Mouse (Mus musculus): ENCODE results near the gene Pid1. TPM values are rescaled to one million over a fixed set of nuclear protein-coding genes. Genes with fewer than 3 reads are reported as not detected.

Gene Pid1
- total RNA-seq, 2 experiments from 2014 or later, result 7.3 to 12.7 TPM

- intact Hi-C loops (cut with DNase I), result no loop called here
- DNase-seq, result no peak
Observed at GRCm38 (mm10) chr1:84192167-84192566, 171.8 kb downstream of the Pid1 start.

- no peak for DNase-seq
- intact Hi-C loops (cut with DNase I), result no loop called here
Observed at GRCm38 (mm10) chr1:84189446-84189845, 174.5 kb downstream of the Pid1 start.

- intact Hi-C loops (cut with DNase I), result no loop called here
- no peak for DNase-seq
Observed at GRCm38 (mm10) chr1:84186756-84187437, 177.1 kb downstream of the Pid1 start.

DNA sequence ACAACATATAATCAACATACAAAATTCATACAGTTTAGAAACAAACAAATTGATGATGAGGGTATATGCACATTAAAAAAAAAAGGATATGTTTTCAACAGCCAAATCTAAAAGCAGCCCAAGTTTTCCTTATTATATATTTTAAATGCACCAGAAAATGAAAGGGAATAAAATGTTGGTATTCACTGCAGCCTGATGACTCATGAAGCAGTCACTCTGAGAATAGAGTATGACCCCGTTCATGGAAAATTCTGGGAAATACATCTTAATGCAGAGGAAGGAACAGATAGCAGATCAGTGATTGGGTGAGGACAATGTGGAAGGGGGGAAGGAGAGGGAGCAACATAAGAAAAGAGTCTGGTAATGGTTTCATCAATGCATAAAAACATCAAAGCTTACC, 186.3 kb downstream of the Pid1 start:
- intact Hi-C loops (cut with DNase I), result no loop called here

DNA sequence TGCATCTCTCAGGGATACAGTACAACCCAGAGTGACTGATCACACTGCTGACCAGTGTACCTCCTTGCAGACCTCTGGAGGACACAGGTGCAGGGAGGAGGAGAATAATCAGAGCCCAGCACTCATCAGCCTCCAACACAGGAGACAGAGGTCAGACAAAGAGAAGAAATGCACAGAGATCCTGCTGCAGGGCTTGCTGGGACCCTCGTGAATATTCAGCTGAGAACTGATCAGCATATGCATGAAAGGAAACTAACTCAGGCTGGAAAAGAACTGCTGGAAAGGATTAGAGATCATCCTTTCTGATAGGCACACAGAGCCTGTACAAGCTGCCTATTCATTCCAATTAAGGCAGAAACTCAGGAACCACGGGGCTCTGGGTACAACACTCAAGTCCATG, 186.9 kb downstream of the Pid1 start:
- intact Hi-C loops (cut with DNase I), result no loop called here
- no peak for DNase-seq

More for the DNA sequence above, 186.3 kb downstream of the Pid1 start:
- DNase-seq, result no peak

DNA sequence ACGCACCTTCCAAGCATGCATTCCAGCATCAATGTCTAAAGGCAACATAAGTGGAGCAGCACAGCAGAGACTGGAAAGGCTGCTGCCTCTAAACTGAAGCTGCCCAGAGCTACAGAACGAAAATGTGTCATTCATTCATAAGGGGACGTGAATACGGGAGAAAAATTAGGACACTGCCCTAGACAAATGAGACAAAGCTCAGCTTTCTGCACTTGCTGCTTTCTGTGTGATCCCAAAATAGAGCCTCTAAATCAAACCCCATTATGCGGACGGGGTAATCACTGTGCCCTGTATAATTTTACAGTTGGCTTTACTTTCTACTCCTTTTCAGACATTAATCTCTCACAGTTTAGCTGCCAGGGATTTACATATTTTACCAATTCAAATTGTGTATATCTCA, 191.0 kb downstream of the Pid1 start:
- no peak for DNase-seq
- intact Hi-C loops (cut with DNase I), result no loop called here

DNA sequence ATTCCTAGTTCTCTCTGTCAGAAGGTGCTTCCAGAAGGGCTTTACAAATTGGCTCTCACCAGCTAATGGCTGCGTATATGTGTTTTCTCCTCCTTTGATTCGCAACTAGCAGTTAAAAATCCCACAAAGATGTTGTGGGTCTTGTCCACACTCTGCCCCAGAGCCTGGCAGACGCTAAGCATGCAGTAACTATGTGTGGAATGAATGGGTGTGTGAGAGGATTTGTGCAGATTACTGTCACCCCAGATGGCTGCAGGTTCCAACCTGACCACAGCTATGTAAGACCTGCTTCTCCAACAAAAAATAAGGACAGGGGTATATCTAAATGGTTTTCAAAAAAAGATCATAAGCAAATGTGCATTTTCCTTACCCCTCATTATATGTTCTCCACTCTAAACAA, 206.2 kb downstream of the Pid1 start:
- intact Hi-C loops (cut with DNase I), result loop anchor here (10.0 kb wide), 1 partner anchor 127 kb away; no protein-coding TSS in a partner anchor
- DNase-seq, result no peak

DNA sequence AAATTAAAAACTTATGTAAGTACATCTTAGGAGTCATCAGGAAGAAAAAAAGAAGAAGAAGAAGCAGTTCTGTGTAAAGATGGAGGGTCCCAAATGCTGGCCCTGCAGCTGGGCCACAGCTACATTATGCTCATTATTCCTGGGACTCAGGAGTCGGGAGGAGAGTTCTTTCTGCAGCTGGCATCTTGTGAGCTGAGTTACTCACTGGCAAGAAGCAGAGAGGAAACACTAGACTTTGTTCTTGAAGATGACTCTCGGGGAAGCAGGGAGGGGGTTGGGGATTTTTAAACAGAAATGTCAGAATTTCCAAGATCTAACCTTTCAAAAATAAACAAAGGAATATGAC, 208.4 kb downstream of the Pid1 start:
- DNase-seq, result no peak
- intact Hi-C loops (cut with DNase I), result loop anchor here (10.0 kb wide), 1 partner anchor 129 kb away; no protein-coding TSS in a partner anchor

DNA sequence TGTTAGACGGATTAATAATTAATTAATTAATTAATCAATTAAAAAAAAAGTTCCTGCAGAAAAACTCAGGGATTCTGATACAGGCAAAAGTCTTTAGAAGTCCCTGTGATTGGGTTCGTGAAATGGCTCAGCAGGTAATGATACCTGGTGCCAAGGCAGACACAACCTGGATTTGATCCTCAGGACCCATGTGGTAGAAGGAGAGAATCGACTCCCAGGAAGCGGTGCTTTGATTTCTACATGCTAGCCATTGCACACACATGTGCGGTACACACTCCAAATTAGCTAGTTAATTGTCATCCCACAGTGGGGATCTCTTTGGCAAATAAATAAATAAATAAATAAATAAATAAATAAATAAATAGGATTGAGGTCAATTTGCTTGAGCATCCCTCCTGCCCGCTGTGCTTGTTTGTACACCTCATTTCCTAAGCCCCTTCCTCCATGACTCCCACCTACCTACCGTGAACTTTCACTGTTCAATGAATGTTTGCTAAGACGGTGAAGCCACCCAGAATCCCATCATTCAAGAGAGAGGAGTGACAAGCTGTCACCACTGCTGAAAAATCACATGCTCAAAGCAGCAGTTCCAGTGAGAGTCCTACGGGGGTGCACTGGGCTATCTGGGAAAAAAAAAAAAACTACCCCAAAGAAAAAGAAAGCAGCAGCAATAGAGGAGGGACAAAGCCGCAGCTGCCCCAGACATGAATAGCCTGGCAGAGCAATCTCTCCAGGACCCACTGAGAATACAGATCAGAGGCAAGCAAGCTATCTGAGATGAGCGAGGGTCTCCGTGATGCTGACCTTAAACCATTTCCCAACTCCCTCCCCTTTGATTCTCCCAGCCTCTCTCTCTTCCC, 209.0 kb downstream of the Pid1 start:
- intact Hi-C loops (cut with DNase I), result loop anchor here (5.0 to 10.0 kb wide), 2 partner anchors 130 to 408 kb away; no protein-coding TSS in a partner anchor

DNA sequence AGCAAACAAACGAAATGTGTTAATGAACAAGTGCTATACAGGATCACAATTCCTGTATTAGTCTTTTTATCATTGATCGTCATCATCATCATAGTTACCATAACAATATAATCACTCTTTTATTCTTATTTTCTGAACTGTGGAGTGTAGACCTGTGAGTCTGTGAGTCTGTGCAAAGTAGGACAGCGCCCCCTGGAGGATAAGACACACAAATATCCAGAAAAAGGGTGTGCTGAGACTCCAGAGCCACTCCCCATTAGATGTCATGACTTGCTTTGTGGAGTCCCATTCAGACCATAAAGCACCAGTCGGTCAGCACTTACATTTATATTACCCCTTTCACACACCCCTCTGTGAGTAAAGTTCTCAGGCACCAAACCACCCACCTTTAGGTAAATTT, 210.0 kb downstream of the Pid1 start:
- intact Hi-C loops (cut with DNase I), result loop anchor here (5.0 to 10.0 kb wide), 2 partner anchors 131 to 407 kb away; no protein-coding TSS in a partner anchor
- DNase-seq, result peak in 1 of 2 experiments; percentile 16

More for the DNA sequence above, 209.0 kb downstream of the Pid1 start:
- no peak for DNase-seq

DNA sequence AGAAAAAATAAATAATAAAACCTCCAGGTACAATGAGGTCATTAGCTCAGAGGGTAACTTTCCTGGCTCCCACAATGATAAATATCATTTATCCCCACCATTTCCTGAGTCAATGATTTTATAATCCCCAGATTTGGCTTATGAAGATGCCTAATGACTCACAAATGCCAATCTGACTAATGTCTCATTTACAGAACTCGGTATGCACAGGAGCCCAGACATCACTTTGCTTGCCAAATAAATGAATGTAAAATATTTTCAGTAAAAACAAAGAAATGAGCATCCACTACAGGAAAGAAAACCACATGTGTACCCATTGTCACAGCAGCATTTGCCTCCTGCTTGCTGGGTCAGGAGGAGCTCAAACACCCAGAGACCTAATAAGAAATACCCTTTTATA, 222.4 kb downstream of the Pid1 start:
- DNase-seq, result no peak
- intact Hi-C loops (cut with DNase I), result no loop called here

DNA sequence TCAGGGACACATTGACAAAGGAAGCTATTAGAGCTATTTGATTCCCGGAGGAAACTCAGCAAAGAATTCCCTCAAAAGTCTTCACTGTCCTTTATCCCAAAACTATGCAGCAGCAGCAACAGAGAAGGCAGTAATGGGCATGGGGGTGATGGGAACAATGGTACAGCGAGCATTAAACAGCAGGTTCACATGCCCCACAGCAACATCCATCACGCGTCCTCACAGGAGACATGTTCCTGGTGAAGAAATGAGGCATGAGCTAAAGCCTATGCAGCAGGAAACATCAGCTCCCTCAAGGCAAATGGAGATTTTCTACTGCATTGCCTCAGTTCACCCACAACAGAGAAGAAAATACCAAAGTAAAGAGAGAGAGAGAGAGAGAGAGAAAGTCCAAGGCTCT, 231.5 kb downstream of the Pid1 start:
- intact Hi-C loops (cut with DNase I), result no loop called here
- no peak for DNase-seq

GRCm38 (mm10) chr1:84131799-84132198, 232.2 kb downstream of the Pid1 start:
- intact Hi-C loops (cut with DNase I), result no loop called here
- no peak for DNase-seq

GRCm38 (mm10) chr1:84128510-84128909, 235.5 kb downstream of the Pid1 start:
- DNase-seq, result no peak

DNA sequence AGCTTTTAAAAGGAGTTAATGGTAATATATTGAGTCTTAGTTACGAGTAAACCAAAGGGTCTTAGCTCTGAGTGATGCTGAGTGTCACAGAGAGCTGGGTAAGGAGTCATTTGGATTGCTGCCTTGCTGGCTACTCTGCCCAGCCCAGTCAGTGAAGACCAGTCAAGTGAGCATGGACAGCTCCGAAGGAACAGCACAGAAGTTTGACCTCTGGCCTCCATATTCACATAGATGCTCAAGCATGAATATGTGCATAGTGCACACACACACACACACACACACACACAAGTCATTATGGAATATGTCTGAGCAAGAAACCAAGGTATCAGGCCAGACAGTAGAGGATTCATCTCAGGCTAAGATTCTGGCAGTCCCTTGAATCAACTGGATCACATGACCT, 244.7 kb downstream of the Pid1 start:
- DNase-seq, result no peak
- intact Hi-C loops (cut with DNase I), result no loop called here

More at GRCm38 (mm10) chr1:84128510-84128909, 235.5 kb downstream of the Pid1 start:
- intact Hi-C loops (cut with DNase I), result no loop called here

- no peak for DNase-seq
- intact Hi-C loops (cut with DNase I), result no loop called here
Observed at GRCm38 (mm10) chr1:84106756-84107155, 257.2 kb downstream of the Pid1 start.

- intact Hi-C loops (cut with DNase I), result loop anchor here (5.0 kb wide), 1 partner anchor 355 kb away; no protein-coding TSS in a partner anchor
Observed at GRCm38 (mm10) chr1:84102052-84102451, 261.9 kb downstream of the Pid1 start.

GRCm38 (mm10) chr1:84097398-84097797, 266.6 kb downstream of the Pid1 start:
- intact Hi-C loops (cut with DNase I), result no loop called here
- DNase-seq, result no peak

More at GRCm38 (mm10) chr1:84102052-84102451, 261.9 kb downstream of the Pid1 start:
- DNase-seq, result no peak

GRCm38 (mm10) chr1:84093291-84093690, 270.7 kb downstream of the Pid1 start:
- intact Hi-C loops (cut with DNase I), result no loop called here
- DNase-seq, result no peak

- no peak for DNase-seq
- intact Hi-C loops (cut with DNase I), result no loop called here
Observed at GRCm38 (mm10) chr1:84089664-84090063, 274.3 kb downstream of the Pid1 start.

GRCm38 (mm10) chr1:84087957-84088356, 276.0 kb downstream of the Pid1 start:
- no peak for DNase-seq
- intact Hi-C loops (cut with DNase I), result no loop called here

DNA sequence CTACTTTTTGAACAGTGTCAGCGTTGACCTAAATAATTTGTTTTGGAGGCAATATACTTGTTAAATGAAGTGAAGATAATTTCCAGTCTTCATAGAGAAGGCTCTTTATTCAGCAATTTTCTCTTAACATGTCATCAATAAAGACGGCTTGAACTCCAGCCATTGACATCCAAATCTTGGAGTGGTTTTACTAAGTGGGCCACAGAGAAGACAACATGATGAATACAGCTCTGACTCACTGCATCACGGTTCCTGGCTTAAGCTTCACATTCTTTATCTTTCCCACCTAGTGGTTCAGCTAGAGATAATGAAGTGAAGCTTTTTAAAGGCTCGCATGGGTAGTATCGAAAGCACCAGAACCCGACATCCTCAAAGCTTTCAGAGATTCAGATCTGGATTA, 276.7 kb downstream of the Pid1 start:
- intact Hi-C loops (cut with DNase I), result no loop called here

More for the DNA sequence above, 276.7 kb downstream of the Pid1 start:
- no peak for DNase-seq
